Mouse (Mus musculus): ENCODE results near the gene Ogfr.

GRCm38 (mm10) chr2:180604781-180605180 is 15.7 kb downstream of the Ogfr start:
- TF ChIP-seq POLR2A (IDR thresholded peaks at IDR 0.05; ENCODE audit: insufficient read length, low read depth) (no peak), MAX (IDR thresholded peaks at IDR 0.05; ENCODE audit: low read depth) (no peak), SRF (IDR thresholded peaks at IDR 0.05; ENCODE audit: control insufficient read depth, insufficient read length, low read depth) (no peak)

All from myocyte (in vitro differentiated cells).